Mouse (Mus musculus) liver, embryonic 14.5 days (tissue): ENCODE measurements around the gene Paip2b.
A peak's percentile ranks its signal among the peaks of the same experiment; 100 is the strongest.

Experiments used
- CTCF ChIP-seq: IDR thresholded peaks from 2 replicates; pipeline ENCODE4 v1.5.1; 2016; ENCODE audit warnings: antibody characterized with exemption, low read depth, control low read depth
- EP300 ChIP-seq: IDR thresholded peaks from 2 replicates; pipeline ENCODE4 v1.6.1; 2016; ENCODE audit warnings: antibody characterized with exemption, low read depth

DNA sequence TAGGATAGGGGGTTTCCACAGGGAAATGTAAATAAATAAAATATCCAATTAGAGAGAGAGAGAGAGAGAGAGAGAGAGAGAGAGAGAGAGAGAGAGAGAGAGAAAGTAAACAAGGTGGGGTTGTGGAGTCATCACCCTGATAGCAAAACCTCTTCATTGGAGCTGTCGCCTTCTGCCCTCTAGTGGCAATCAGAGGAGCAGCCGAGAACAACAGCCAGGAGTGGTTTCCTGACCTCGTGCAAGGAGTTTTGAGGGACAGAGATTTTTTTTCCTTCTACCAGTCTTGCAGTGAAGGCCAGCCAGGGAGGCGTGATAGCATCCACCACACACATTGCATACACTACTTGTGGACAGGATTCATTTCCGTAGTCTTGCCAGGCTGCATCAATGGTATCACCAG, 52.5 kb downstream of the Paip2b start:
- TF ChIP-seq EP300 (no peak), CTCF (peak; percentile 90)
